ENCODE assay signal across 8 mouse cellular contexts in genomic region chr6:93573679-93574635, GRCm38 (mm10).
A peak's percentile ranks its signal among the peaks of the same experiment; 100 is the strongest.
DNase-seq lines count a peak whose midpoint lies in the region; ATAC-seq and TF ChIP-seq lines count a peak whose summit lies in the region.

No protein-coding gene starts in this region.

- TF ChIP-seq CTCF in thymus, adult 2 months (IDR thresholded peaks at IDR 0.05; ENCODE audit: borderline replicate concordance, control insufficient read depth, extremely low read depth, insufficient read depth, low read length, poor library complexity) = no peak

- no peak overlapping the region for H3K27ac ChIP-seq in thymus, adult 2 months (ENCODE audit: control insufficient read depth, insufficient read depth, low read length)

- WGBS in thymus, adult 2 months = 80% methylated on average over 7 of the region's 7 CpGs

- H3K27me3 ChIP-seq in thymus, adult 2 months (ENCODE audit: control insufficient read depth, insufficient read depth, low read length) = no peaks in the 10 kb centered on the region

- no peak for ATAC-seq in erythroblast, adult 5-6 weeks (replicated peaks; ENCODE audit: low FRiP score, poor library complexity, severe bottlenecking)

- no peak for TF ChIP-seq POLR2A in thymus, adult 2 months (IDR thresholded peaks at IDR 0.05; ENCODE audit: control insufficient read depth, extremely low read depth, insufficient read depth, low read length, poor library complexity)

- DNase-seq in cerebellum, postnatal 14 days = peak; percentile 8 to 10
- DNase-seq in cerebellum, adult 11 months = no peak
- DNase-seq in ovary, postnatal 14 days (ENCODE audit: low spot score) = peak; percentile 3
- no peak for DNase-seq in ovary, postnatal 36 days (ENCODE audit: low spot score)
- DNase-seq in layer of hippocampus, postnatal 14 days (ENCODE audit: low spot score in 2 of 2) = peak; percentile 36 to 70
- peak; percentile 29 for DNase-seq in skeletal muscle tissue, adult 2 months (ENCODE audit: low read depth, low spot score)
- DNase-seq in thymus, adult 2 months = no peak

- no peaks in the 10 kb centered on the region for H3K36me3 ChIP-seq in thymus, adult 2 months (ENCODE audit: control insufficient read depth, insufficient read depth, low read length)

- no peak overlapping the region for H3K4me3 ChIP-seq in thymus, adult 2 months (ENCODE audit: control insufficient read depth, insufficient read depth, low read length)

- no peaks in the 10 kb centered on the region for H3K4me1 ChIP-seq in thymus, adult 2 months (replicated peaks; ENCODE audit: control insufficient read depth, insufficient read depth, low read length)

Comparison
In these comparisons a context has a peak if more than half of its experiments do, and no peak if none do; other contexts are left out.
1. DNase-seq: peak in cerebellum, postnatal 14 days (2 of 2), ovary, postnatal 14 days (single experiment), layer of hippocampus, postnatal 14 days (2 of 2) and skeletal muscle tissue, adult 2 months (single experiment); none in cerebellum, adult 11 months (single experiment), ovary, postnatal 36 days (single experiment) and thymus, adult 2 months (single experiment).